Mouse (Mus musculus) cortical plate, adult 2 months (tissue): Measurements from ENCODE around the gene Amotl2.

ENCODE experiments used
- CTCF ChIP-seq: fragments of 200-500 bp; IDR thresholded peaks from 2 replicates; pipeline ENCODE4 v1.5.1; 2011; ENCODE audit warnings: mild to moderate bottlenecking, control low read depth, low read length; ENCODE audit not compliant: insufficient read depth; ENCODE audit errors: extremely low read depth
- POLR2A ChIP-seq: fragments of 200-500 bp; IDR thresholded peaks from 2 replicates; pipeline ENCODE4 v1.6.1; 2011; ENCODE audit warnings: mild to moderate bottlenecking, low read length, control low read depth; ENCODE audit not compliant: insufficient read depth; ENCODE audit errors: extremely low read depth

DNA sequence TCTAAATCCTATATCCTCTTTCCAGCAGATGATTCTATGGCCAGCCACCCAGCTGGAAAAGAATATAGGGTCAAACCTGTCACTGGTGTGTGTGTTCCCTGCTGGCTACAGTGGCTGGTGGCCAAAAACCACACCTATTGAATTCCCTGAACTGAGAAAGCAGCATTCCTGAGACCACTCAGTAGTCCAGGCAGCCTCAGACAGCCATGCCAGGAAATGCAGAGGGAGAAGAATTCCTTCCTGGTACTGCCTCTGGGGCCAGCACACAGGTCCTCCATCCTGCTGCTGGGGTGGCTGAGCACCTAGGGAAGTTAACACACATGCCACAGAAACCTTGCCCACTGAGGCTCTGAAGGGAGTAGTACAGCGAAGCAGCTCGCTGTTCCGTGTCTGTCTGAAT lies 50.3 kb downstream of the Amotl2 start:
- TF ChIP-seq POLR2A, result no peak
- no peak for TF ChIP-seq CTCF
